ENCODE assay signal across 11 mouse cellular contexts in genomic region chr8:95001165-95001564, GRCm38 (mm10). TPM values are rescaled to one million over a fixed set of nuclear protein-coding genes. Genes with fewer than 3 reads are reported as not detected.
DNase-seq lines count a peak whose midpoint lies in the region; ATAC-seq and TF ChIP-seq lines count a peak whose summit lies in the region.
"Had no signal": no experiment of that assay in that cellular context is flagged by ENCODE, and none has a peak within 500 bp of the region (broad histone marks: within the 10 kb centered on the region; RNA-seq: fewer than 3 reads in every experiment).

No protein-coding gene starts in this region.

- H3K4me2 ChIP-seq in intestine, embryonic 14.5 days (ENCODE audit: low read length), result no peak overlapping the region
- no peak overlapping the region for H3K4me2 ChIP-seq in intestine, postnatal 0 days (replicated peaks; ENCODE audit: low read depth)
- peak overlapping the region; percentile 79 for H3K4me2 ChIP-seq in forebrain, embryonic 14.5 days (ENCODE audit: low read length)
- no peak overlapping the region for H3K4me2 ChIP-seq in liver, postnatal 0 days (ENCODE audit: low read depth, low read length)

- H3K27ac ChIP-seq in intestine, embryonic 14.5 days (ENCODE audit: low read depth), result 0 out of 2 replicates have a peak overlapping the region, but pooled peaks have one; percentile 14
- H3K27ac ChIP-seq in intestine, postnatal 0 days (ENCODE audit: low read depth, low read length), result no peak overlapping the region
- 0 out of 2 replicates have a peak overlapping the region, but pooled peaks have one; percentile 13 for H3K27ac ChIP-seq in cortical plate, adult 2 months (ENCODE audit: insufficient read depth, low read length)
- H3K27ac ChIP-seq in forebrain, embryonic 14.5 days (ENCODE audit: low read depth, low read length), result peak overlapping the region; percentile 97
- peak overlapping the region; percentile 55 for H3K27ac ChIP-seq in liver, postnatal 0 days (ENCODE audit: low read depth)

- H3K27me3 ChIP-seq in intestine, embryonic 14.5 days (replicated peaks; ENCODE audit: control insufficient read depth, insufficient read depth, low read length), result no peaks in the 10 kb centered on the region
- no peaks in the 10 kb centered on the region for H3K27me3 ChIP-seq in intestine, postnatal 0 days (replicated peaks; ENCODE audit: control insufficient read depth, insufficient read depth, low read length)
- no peaks in the 10 kb centered on the region for H3K27me3 ChIP-seq in forebrain, embryonic 14.5 days (replicated peaks; ENCODE audit: control insufficient read depth, insufficient read depth, low read length)
- H3K27me3 ChIP-seq in liver, postnatal 0 days (ENCODE audit: insufficient read depth, low read length), result no peaks in the 10 kb centered on the region

- DNase-seq in intestine, embryonic 14.5 days (ENCODE audit: low spot score), result no peak
- DNase-seq in forebrain, embryonic 14.5 days (ENCODE audit: low spot score), result no peak
- DNase-seq in liver, postnatal 0 days, result no peak
- DNase-seq in spleen, postnatal 10 days (ENCODE audit: low spot score in 2 of 2), result no peak
- DNase-seq in gastrocnemius, postnatal 25 days, result no peak
- DNase-seq in thymus, postnatal 0 days (ENCODE audit: low spot score), result no peak

- no peaks in the 10 kb centered on the region for H3K36me3 ChIP-seq in intestine, embryonic 14.5 days (ENCODE audit: control insufficient read depth, insufficient read depth, low read length)
- peaks cover 17% of the 10 kb centered on the region for H3K36me3 ChIP-seq in intestine, postnatal 0 days (ENCODE audit: control insufficient read depth, insufficient read depth)
- H3K36me3 ChIP-seq in forebrain, embryonic 14.5 days (ENCODE audit: control insufficient read depth, insufficient read depth, low read length), result peaks cover 61% of the 10 kb centered on the region
- H3K36me3 ChIP-seq in liver, postnatal 0 days (replicated peaks; ENCODE audit: insufficient read depth, low read length), result peaks cover 26% of the 10 kb centered on the region

- 78% methylated on average over 5 of the region's 5 CpGs for WGBS in intestine, embryonic 14.5 days
- WGBS in intestine, postnatal 0 days, result 71% methylated on average over 5 of the region's 5 CpGs
- WGBS in forebrain, embryonic 14.5 days, result 75% methylated on average over 5 of the region's 5 CpGs
- WGBS in liver, postnatal 0 days (ENCODE audit: insufficient replicate concordance), result 63% methylated on average over 5 of the region's 5 CpGs

- no peak for TF ChIP-seq CTCF in intestine, postnatal 0 days (IDR thresholded peaks at IDR 0.05; ENCODE audit: low read depth)
- no peak for TF ChIP-seq CTCF in cortical plate, adult 2 months (IDR thresholded peaks at IDR 0.05; ENCODE audit: extremely low read depth, insufficient read depth, low read length)
- no peak for TF ChIP-seq CTCF in liver, postnatal 0 days (IDR thresholded peaks at IDR 0.05; ENCODE audit: low read depth)

- no peaks in the 10 kb centered on the region for H3K9me3 ChIP-seq in intestine, embryonic 14.5 days (ENCODE audit: control insufficient read depth, low read length)
- no peaks in the 10 kb centered on the region for H3K9me3 ChIP-seq in intestine, postnatal 0 days (ENCODE audit: control insufficient read depth)
- no peaks in the 10 kb centered on the region for H3K9me3 ChIP-seq in forebrain, embryonic 14.5 days (replicated peaks; ENCODE audit: control insufficient read depth, low read length)
- H3K9me3 ChIP-seq in liver, postnatal 0 days (ENCODE audit: low read length), result no peaks in the 10 kb centered on the region

- no peak for TF ChIP-seq POLR2A in cortical plate, adult 2 months (IDR thresholded peaks at IDR 0.05; ENCODE audit: extremely low read depth, insufficient read depth, low read length)

- peaks cover 16% of the 10 kb centered on the region for H3K4me1 ChIP-seq in intestine, embryonic 14.5 days (replicated peaks; ENCODE audit: control insufficient read depth, insufficient read depth, low read length)
- H3K4me1 ChIP-seq in intestine, postnatal 0 days (replicated peaks; ENCODE audit: control insufficient read depth, insufficient read depth, low read length), result 0 out of 2 replicates have a peak, but pooled peaks cover 3% of the 10 kb centered on the region
- H3K4me1 ChIP-seq in cortical plate, adult 2 months (ENCODE audit: control insufficient read depth, insufficient read depth, low read length), result no peaks in the 10 kb centered on the region; the same call in 1 of the 2 replicates
- peaks cover 48% of the 10 kb centered on the region for H3K4me1 ChIP-seq in forebrain, embryonic 14.5 days (ENCODE audit: control insufficient read depth, insufficient read depth, low read length)
- H3K4me1 ChIP-seq in liver, postnatal 0 days (ENCODE audit: insufficient read depth), result peaks cover 34% of the 10 kb centered on the region

- no peak for TF ChIP-seq EP300 in liver, postnatal 0 days (IDR thresholded peaks at IDR 0.05; ENCODE audit: low read depth)

- no peak for ATAC-seq in intestine, embryonic 14.5 days (replicated peaks; ENCODE audit: low FRiP score, low TSS enrichment, low read depth)
- no peak for ATAC-seq in intestine, postnatal 0 days
- no peak for ATAC-seq in forebrain, embryonic 14.5 days
- ATAC-seq in liver, postnatal 0 days, result peak; percentile 10

- no peak overlapping the region for H3K4me3 ChIP-seq in intestine, embryonic 14.5 days (ENCODE audit: low read depth, low read length)
- no peak overlapping the region for H3K4me3 ChIP-seq in intestine, postnatal 0 days (ENCODE audit: low read depth, low read length)
- no peak overlapping the region for H3K4me3 ChIP-seq in cortical plate, adult 2 months (ENCODE audit: insufficient read depth, low read length)
- H3K4me3 ChIP-seq in forebrain, embryonic 14.5 days (ENCODE audit: low read depth, low read length), result peak overlapping the region; percentile 63; the same call in 1 of the 2 replicates
- no peak overlapping the region for H3K4me3 ChIP-seq in liver, postnatal 0 days (ENCODE audit: low read depth, low read length)
- H3K4me3 ChIP-seq: myocyte had no signal

- no peak overlapping the region for H3K9ac ChIP-seq in intestine, embryonic 14.5 days (ENCODE audit: low read length)
- H3K9ac ChIP-seq in intestine, postnatal 0 days (ENCODE audit: low read depth, low read length), result no peak overlapping the region
- H3K9ac ChIP-seq in forebrain, embryonic 14.5 days (ENCODE audit: low read length), result peak overlapping the region; percentile 98
- H3K9ac ChIP-seq in liver, postnatal 0 days (replicated peaks), result no peak overlapping the region

RNA-seq across cellular contexts. Expression of gene Adgrg3, which starts 16.3 kb away (rescaled TPM):
- 3.2 and 3.6 TPM in 2 replicates for polyA plus RNA-seq in intestine, embryonic 14.5 days (2014; fragmentation: Nextera tagmentation; extraction: Ambion mirVana)
- 4.2 and 4.7 TPM in 2 replicates for polyA plus RNA-seq in intestine, postnatal 0 days (2015; fragmentation: Nextera tagmentation; extraction: Ambion mirVana)
- polyA plus RNA-seq in cortical plate, adult 2 months (2012; rRNA removed), result 0.30 and 0.40 TPM in 2 replicates
- 1.2 TPM in 2 replicates for polyA plus RNA-seq in forebrain, embryonic 14.5 days (2014; fragmentation: Nextera tagmentation; extraction: Ambion mirVana)
- 8.9 and 9.6 TPM in 2 replicates for polyA plus RNA-seq in liver, postnatal 0 days (2015; fragmentation: Nextera tagmentation; extraction: Ambion mirVana)
- total RNA-seq in gastrocnemius, postnatal 25 days (2021), result under 1 TPM; 0.41 to 0.86 TPM
- polyA plus RNA-seq in thymus, postnatal 0 days (2015; fragmentation: Nextera tagmentation; extraction: Ambion mirVana), result 8.5 and 9.7 TPM in 2 replicates

RNA-seq across cellular contexts. Expression of gene Adgrg1, which starts 26.6 kb away (rescaled TPM):
- 23.6 and 26.5 TPM in 2 replicates for polyA plus RNA-seq in intestine, embryonic 14.5 days (2014; fragmentation: Nextera tagmentation; extraction: Ambion mirVana)
- polyA plus RNA-seq in intestine, postnatal 0 days (2015; fragmentation: Nextera tagmentation; extraction: Ambion mirVana), result 22.3 and 22.7 TPM in 2 replicates
- polyA plus RNA-seq in cortical plate, adult 2 months (2012; rRNA removed), result 63.4 and 63.8 TPM in 2 replicates
- polyA plus RNA-seq in forebrain, embryonic 14.5 days (2014; fragmentation: Nextera tagmentation; extraction: Ambion mirVana), result 145 and 157 TPM in 2 replicates
- polyA plus RNA-seq in liver, postnatal 0 days (2015; fragmentation: Nextera tagmentation; extraction: Ambion mirVana), result 34.0 and 35.4 TPM in 2 replicates
- total RNA-seq in gastrocnemius, postnatal 25 days (2021), result 10 to 100 TPM; 16.7 to 22.6 TPM
- 37.8 and 43.2 TPM in 2 replicates for polyA plus RNA-seq in thymus, postnatal 0 days (2015; fragmentation: Nextera tagmentation; extraction: Ambion mirVana)

RNA-seq across cellular contexts. Expression of gene Drc7, which starts 53.7 kb away (rescaled TPM):
- not detected in 2 replicates for polyA plus RNA-seq in intestine, embryonic 14.5 days (2014; fragmentation: Nextera tagmentation; extraction: Ambion mirVana)
- not detected in 2 replicates for polyA plus RNA-seq in intestine, postnatal 0 days (2015; fragmentation: Nextera tagmentation; extraction: Ambion mirVana)
- polyA plus RNA-seq in cortical plate, adult 2 months (2012; rRNA removed), result 0.93 and 2.2 TPM in 2 replicates
- polyA plus RNA-seq in forebrain, embryonic 14.5 days (2014; fragmentation: Nextera tagmentation; extraction: Ambion mirVana), result 0.71 and 1.2 TPM in 2 replicates
- 0.21 and 0.28 TPM in 2 replicates for polyA plus RNA-seq in liver, postnatal 0 days (2015; fragmentation: Nextera tagmentation; extraction: Ambion mirVana)
- not detected for total RNA-seq in gastrocnemius, postnatal 25 days (2021)
- 1.3 TPM in 2 replicates for polyA plus RNA-seq in thymus, postnatal 0 days (2015; fragmentation: Nextera tagmentation; extraction: Ambion mirVana)
- total RNA-seq: adrenal gland, postnatal 14 days; gastrocnemius, postnatal 10 days had no signal
